16 mouse cellular contexts compared by ENCODE assay signal in genomic region chr16:43419923-43420322, GRCm38 (mm10).
"Had no signal": no experiment of that assay in that cellular context is flagged by ENCODE, and none has a peak within 500 bp of the region (broad histone marks: within the 10 kb centered on the region; RNA-seq: fewer than 3 reads in every experiment).

No protein-coding gene starts in this region.

- DNase-seq: liver, postnatal 0 days; lung, adult 2 months; lung, postnatal 10 days; lung, postnatal 36 days; midbrain, embryonic 14.5 days; right cerebral cortex, postnatal 14 days; thymus, adult 2 months; thymus, postnatal 25 days; thymus, postnatal 4 days had no signal

- H3K4me1 ChIP-seq: lung, embryonic 15.5 days; midbrain, embryonic 12.5 days; neural tube, embryonic 12.5 days; stomach, embryonic 15.5 days had no signal

- H3K9ac ChIP-seq: liver, postnatal 0 days; lung, embryonic 15.5 days; midbrain, embryonic 12.5 days; neural tube, embryonic 12.5 days; stomach, embryonic 15.5 days had no signal

- H3K27me3 ChIP-seq: lung, embryonic 15.5 days; megakaryocyte, embryonic 14.5 days; midbrain, embryonic 12.5 days; neural tube, embryonic 12.5 days; stomach, embryonic 15.5 days had no signal

- H3K4me3 ChIP-seq: lung, embryonic 15.5 days; megakaryocyte, embryonic 14.5 days; midbrain, embryonic 12.5 days; neural tube, embryonic 12.5 days; stomach, embryonic 15.5 days had no signal

- H3K36me3 ChIP-seq: lung, embryonic 15.5 days; midbrain, embryonic 12.5 days; neural tube, embryonic 12.5 days; stomach, embryonic 15.5 days had no signal

- H3K27ac ChIP-seq: lung, embryonic 15.5 days; macrophage; midbrain, embryonic 12.5 days; neural tube, embryonic 12.5 days; stomach, embryonic 15.5 days; stomach, postnatal 0 days had no signal

- H3K9me3 ChIP-seq: lung, embryonic 15.5 days; midbrain, embryonic 12.5 days; neural tube, embryonic 12.5 days; stomach, embryonic 15.5 days had no signal

- ATAC-seq: liver, postnatal 0 days had no signal

- H3K4me2 ChIP-seq: lung, embryonic 15.5 days; midbrain, embryonic 12.5 days; neural tube, embryonic 12.5 days; stomach, embryonic 15.5 days had no signal
